Mouse (Mus musculus): ENCODE data around the gene Cdc37l1.

GRCm38 (mm10) chr19:29060299-29060698, 70.1 kb downstream of the Cdc37l1 start:
- TF ChIP-seq CTCF (IDR thresholded peaks at IDR 0.05) (no peak), EP300 (IDR thresholded peaks at IDR 0.05; ENCODE audit: insufficient read depth, low read depth, low read length) (no peak), POLR2A (IDR thresholded peaks at IDR 0.05; ENCODE audit: insufficient read depth, low read depth, low read length) (no peak)
